Mouse (Mus musculus): ENCODE data around the gene Six4. TPM values are rescaled to one million over a fixed set of nuclear protein-coding genes. Genes with fewer than 3 reads are reported as not detected.
"Not testable (repeated sequence)": the region's sequence is repeated elsewhere in the genome, so short reads cannot be mapped to it uniquely, and the experiment has no call there.

Six4 gene
- total RNA-seq, 2 experiments from 2014 or later = 0.69 to 0.74 TPM

- no peak for DNase-seq (ENCODE audit: low spot score in 2 of 2)
Observed at GRCm38 (mm10) chr12:73088911-73089310, 24.3 kb downstream of the Six4 start.

GRCm38 (mm10) chr12:73088500-73088899, 24.8 kb downstream of the Six4 start:
- no peak for DNase-seq (ENCODE audit: low spot score in 2 of 2)

GRCm38 (mm10) chr12:73087086-73087485, 26.2 kb downstream of the Six4 start:
- DNase-seq (ENCODE audit: low spot score in 2 of 2) = no peak

GRCm38 (mm10) chr12:73085739-73086630, 27.3 kb downstream of the Six4 start:
- no peak for DNase-seq (ENCODE audit: low spot score in 2 of 2)

GRCm38 (mm10) chr12:73083773-73084172, 29.5 kb downstream of the Six4 start:
- no peak for DNase-seq (ENCODE audit: low spot score in 2 of 2)

GRCm38 (mm10) chr12:73081828-73082227, 31.4 kb downstream of the Six4 start:
- not testable (repeated sequence) for DNase-seq (ENCODE audit: low spot score in 2 of 2)

GRCm38 (mm10) chr12:73060805-73061410, 52.3 kb downstream of the Six4 start:
- DNase-seq (ENCODE audit: low spot score in 2 of 2) = no peak

GRCm38 (mm10) chr12:73057492-73057891, 55.8 kb downstream of the Six4 start:
- DNase-seq (ENCODE audit: low spot score in 2 of 2) = no peak

GRCm38 (mm10) chr12:73055451-73055850, 57.8 kb downstream of the Six4 start:
- no peak for DNase-seq (ENCODE audit: low spot score in 2 of 2)

GRCm38 (mm10) chr12:73054576-73055185, 58.6 kb downstream of the Six4 start:
- no peak for DNase-seq (ENCODE audit: low spot score in 2 of 2)

- no peak for DNase-seq (ENCODE audit: low spot score in 2 of 2)
Observed at GRCm38 (mm10) chr12:73053668-73054241, 59.5 kb downstream of the Six4 start, which contains the start of gene Six1. TSS of gene Six1 (minus strand) at chr12:73053887.

GRCm38 (mm10) chr12:73052651-73053591, 60.3 kb downstream of the Six4 start:
- DNase-seq (ENCODE audit: low spot score in 2 of 2) = no peak

- no peak for DNase-seq (ENCODE audit: low spot score in 2 of 2)
Observed at GRCm38 (mm10) chr12:73052036-73052650, 61.1 kb downstream of the Six4 start.

GRCm38 (mm10) chr12:73050811-73051580, 62.3 kb downstream of the Six4 start:
- no peak for DNase-seq (ENCODE audit: low spot score in 2 of 2)

- no peak for DNase-seq (ENCODE audit: low spot score in 2 of 2)
Observed at GRCm38 (mm10) chr12:73050305-73050704, 63.0 kb downstream of the Six4 start.

Data from layer of hippocampus, postnatal 14 days (tissue).